Mouse (Mus musculus) small intestine, adult 2 months (tissue): ENCODE results near the gene Glis1. TPM values are rescaled to one million over a fixed set of nuclear protein-coding genes. Genes with fewer than 3 reads are reported as not detected.

ENCODE experiments used
- H3K27ac ChIP-seq: fragments of 200-500 bp; 2 replicates; pipeline ENCODE4 v1.5.1; 2012; ENCODE audit warnings: low read depth, low read length, control low read depth, inconsistent platforms; ENCODE audit not compliant: insufficient read depth
- H3K27me3 ChIP-seq: fragments of 200-500 bp; 2 replicates; pipeline ENCODE4 v1.6.1; 2012; ENCODE audit warnings: mild to moderate bottlenecking, moderate library complexity, low read length, inconsistent platforms; ENCODE audit not compliant: control insufficient read depth, insufficient read depth
- H3K36me3 ChIP-seq: fragments of 200-500 bp; 2 replicates; pipeline ENCODE4 v1.6.1; 2012; ENCODE audit warnings: mild to moderate bottlenecking, low read length, control low read depth, inconsistent platforms; ENCODE audit not compliant: control insufficient read depth, insufficient read depth
- H3K4me1 ChIP-seq: fragments of 200-500 bp; 2 replicates; pipeline ENCODE4 v1.6.1; 2012; ENCODE audit warnings: low read length, inconsistent platforms, mixed read lengths; ENCODE audit not compliant: control insufficient read depth, insufficient read depth, insufficient read length
- H3K4me3 ChIP-seq: fragments of 200-500 bp; 2 replicates; pipeline ENCODE4 v1.5.1; 2012; ENCODE audit warnings: low read depth, mild to moderate bottlenecking, control low read depth, inconsistent platforms, low read length, moderate library complexity
- CTCF ChIP-seq: fragments of 200-500 bp; IDR thresholded peaks from 2 replicates; pipeline ENCODE4 v1.5.1; 2012; ENCODE audit warnings: low read depth, mild to moderate bottlenecking, control low read depth, inconsistent platforms, low read length, moderate library complexity, mixed read lengths; ENCODE audit not compliant: insufficient replicate concordance, insufficient read length; ENCODE audit errors: extremely low read depth
- POLR2A ChIP-seq: fragments of 200-500 bp; IDR thresholded peaks from 2 replicates; pipeline ENCODE4 v1.6.1; 2012; ENCODE audit warnings: low read depth, mild to moderate bottlenecking, control low read depth, inconsistent platforms, low read length, moderate library complexity
- WGBS: fragments of 180-500 bp; shearing (Covaris S2); methylation state at CpG from one replicate; pipeline ENCODE4 v1.1.7; 2018; 5-methylcytosine and 5-hydroxymethylcytosine counted together
- polyA plus RNA-seq: library from polyadenylated mRNA; depleted of rRNA; stranded (reverse); fragments of >200 nt; gene quantifications from 2 replicates; pipeline ENCODE4 v1.2.3, GENCODE M21; 2012

Glis1 gene
- polyA plus RNA-seq, 1 experiment, result 1.0 TPM

DNA sequence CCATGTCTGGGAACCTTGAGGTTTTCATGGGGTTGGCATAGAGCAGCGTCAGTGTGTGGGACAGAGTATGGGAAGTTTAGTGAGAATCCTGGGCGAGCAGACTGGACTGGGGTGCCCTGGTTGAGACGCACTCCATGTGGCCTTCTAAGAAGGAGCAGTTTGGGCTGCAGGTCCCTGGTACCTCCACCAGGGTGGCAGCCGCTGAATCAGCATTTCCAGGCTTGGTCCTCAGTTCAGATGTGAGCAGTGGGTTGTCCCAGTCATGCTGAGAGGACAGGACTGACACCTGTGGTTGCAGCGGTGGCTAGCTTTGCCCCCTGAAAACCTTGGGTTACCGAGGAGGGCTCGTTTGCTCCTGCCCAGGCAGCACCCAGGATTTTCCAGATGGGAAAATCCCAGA, 33.4 kb downstream of the Glis1 start:
- Histone ChIP-seq H3K4me3 (no peak overlapping the region), H3K27me3 (no peaks in the 10 kb centered on the region), H3K27ac (no peak overlapping the region), H3K36me3 (no peaks in the 10 kb centered on the region), H3K4me1 (no peaks in the 10 kb centered on the region)
- WGBS, result 64% methylated on average over 7 of the region's 7 CpGs
- TF ChIP-seq CTCF (no peak), POLR2A (no peak)

- no peaks in the 10 kb centered on the region for H3K27me3 ChIP-seq
- H3K27ac ChIP-seq, result no peak overlapping the region
- TF ChIP-seq POLR2A (no peak), CTCF (no peak)
- H3K4me3 ChIP-seq, result no peak overlapping the region
- no peaks in the 10 kb centered on the region for H3K4me1 ChIP-seq
- H3K36me3 ChIP-seq, result no peaks in the 10 kb centered on the region
- 35% methylated on average over 13 of the region's 13 CpGs for WGBS
Measured at GRCm38 (mm10) chr4:107468264-107468663, 33.9 kb downstream of the Glis1 start.

- WGBS, result 67% methylated on average over 11 of the region's 11 CpGs
- TF ChIP-seq CTCF (no peak), POLR2A (no peak)
Measured at GRCm38 (mm10) chr4:107468768-107469167, 34.4 kb downstream of the Glis1 start.

DNA sequence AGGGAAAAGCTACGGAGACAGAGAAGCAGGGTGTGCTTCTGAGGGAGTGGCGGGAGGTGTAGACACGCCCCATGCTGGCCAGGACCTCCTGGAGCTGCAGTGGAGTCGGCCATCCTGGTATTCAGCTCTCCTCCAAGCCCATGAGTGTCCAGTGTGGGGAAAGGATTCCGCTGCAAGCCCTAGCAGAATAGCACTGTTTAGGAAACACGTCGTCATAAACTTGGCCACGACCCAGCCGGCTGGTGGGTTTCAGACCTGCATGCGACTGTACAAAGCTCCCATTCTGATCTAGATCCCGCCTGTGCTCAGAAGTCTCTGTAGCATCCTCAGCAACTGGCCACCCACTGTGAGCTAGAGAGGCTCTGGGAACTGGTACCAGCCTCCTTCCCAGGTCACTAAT, 41.9 kb downstream of the Glis1 start:
- H3K36me3 ChIP-seq, result no peaks in the 10 kb centered on the region
- no peak overlapping the region for H3K27ac ChIP-seq
- H3K4me1 ChIP-seq, result no peaks in the 10 kb centered on the region
- no peak for TF ChIP-seq POLR2A
- no peak for TF ChIP-seq CTCF
- no peak overlapping the region for H3K4me3 ChIP-seq
- WGBS, result 47% methylated on average over 11 of the region's 11 CpGs
- H3K27me3 ChIP-seq, result no peaks in the 10 kb centered on the region

More at GRCm38 (mm10) chr4:107468768-107469167, 34.4 kb downstream of the Glis1 start:
- no peak overlapping the region for H3K27ac ChIP-seq
- no peaks in the 10 kb centered on the region for H3K27me3 ChIP-seq
- H3K4me3 ChIP-seq, result no peak overlapping the region
- H3K36me3 ChIP-seq, result no peaks in the 10 kb centered on the region
- no peaks in the 10 kb centered on the region for H3K4me1 ChIP-seq

GRCm38 (mm10) chr4:107479015-107479414, 44.6 kb downstream of the Glis1 start:
- Histone ChIP-seq H3K4me3 (no peak overlapping the region), H3K36me3 (no peaks in the 10 kb centered on the region), H3K27ac (no peak overlapping the region), H3K4me1 (no peaks in the 10 kb centered on the region), H3K27me3 (no peaks in the 10 kb centered on the region)
- WGBS, result 63% methylated on average over 5 of the region's 5 CpGs
- TF ChIP-seq CTCF (no peak), POLR2A (no peak)

DNA sequence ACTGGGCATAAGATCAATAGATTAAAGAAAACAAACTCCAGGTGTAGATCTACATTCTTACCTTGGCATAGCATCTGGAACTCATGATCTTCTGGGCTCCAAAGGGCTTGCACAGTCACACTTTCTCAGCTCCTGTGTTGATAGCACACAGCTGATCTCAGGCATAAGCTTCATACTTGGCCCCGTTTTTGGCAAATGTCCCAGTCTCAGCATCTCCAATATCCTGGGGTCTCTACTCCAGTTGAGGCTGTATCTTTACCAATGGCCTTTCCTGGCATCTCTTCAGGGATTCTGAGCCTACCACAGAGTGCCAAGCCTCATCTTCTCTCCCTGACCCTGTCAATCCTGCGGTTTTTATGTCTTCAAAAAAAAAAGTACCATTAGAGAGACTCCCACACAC, 48.1 kb downstream of the Glis1 start:
- no peaks in the 10 kb centered on the region for H3K4me1 ChIP-seq
- H3K27ac ChIP-seq, result no peak overlapping the region
- no peaks in the 10 kb centered on the region for H3K27me3 ChIP-seq
- H3K4me3 ChIP-seq, result no peak overlapping the region
- H3K36me3 ChIP-seq, result no peaks in the 10 kb centered on the region
- 81% methylated on average over 2 of the region's 2 CpGs for WGBS
- TF ChIP-seq CTCF, result no peak
- no peak for TF ChIP-seq POLR2A

GRCm38 (mm10) chr4:107483556-107484220, 49.3 kb downstream of the Glis1 start:
- H3K4me1 ChIP-seq, result no peaks in the 10 kb centered on the region
- no peaks in the 10 kb centered on the region for H3K27me3 ChIP-seq
- no peak for TF ChIP-seq POLR2A
- TF ChIP-seq CTCF, result no peak
- no peaks in the 10 kb centered on the region for H3K36me3 ChIP-seq
- no peak overlapping the region for H3K27ac ChIP-seq
- no peak overlapping the region for H3K4me3 ChIP-seq
- 91% methylated on average over 20 of the region's 20 CpGs for WGBS

GRCm38 (mm10) chr4:107484221-107484575, 49.8 kb downstream of the Glis1 start:
- Histone ChIP-seq H3K27me3 (no peaks in the 10 kb centered on the region), H3K27ac (no peak overlapping the region), H3K4me3 (no peak overlapping the region), H3K4me1 (no peaks in the 10 kb centered on the region), H3K36me3 (no peaks in the 10 kb centered on the region)
- TF ChIP-seq CTCF, result no peak
- TF ChIP-seq POLR2A, result no peak
- 79% methylated on average over 4 of the region's 4 CpGs for WGBS
